Mouse (Mus musculus) megakaryocyte, adult 5-6 weeks (primary cell): ENCODE measurements at regions not wholly inside any gene's neighbourhood (a gene's known extent, or its start where the extent isn't known, plus 50 kb on each side); places are given as distances from the start of the nearest gene placed in this dataset.
A peak's percentile ranks its signal among the peaks of the same experiment; 100 is the strongest.
"Not testable (repeated sequence)": the region's sequence is repeated elsewhere in the genome, so short reads cannot be mapped to it uniquely, and the experiment has no call there.

Experiments used
- ATAC-seq: 2 replicates; pipeline ENCODE4 v1.8.0; 2016; ENCODE audit warnings: mild to moderate bottlenecking, inconsistent platforms; ENCODE audit not compliant: poor library complexity, severe bottlenecking

- no peak for ATAC-seq
These were observed 1878.9 kb upstream of the Flrt2 start for GRCm38 (mm10) chr12:93812963-93813733.

GRCm38 (mm10) chr12:93850944-93851520 lies 1841.0 kb upstream of the Flrt2 start:
- no peak for ATAC-seq

DNA sequence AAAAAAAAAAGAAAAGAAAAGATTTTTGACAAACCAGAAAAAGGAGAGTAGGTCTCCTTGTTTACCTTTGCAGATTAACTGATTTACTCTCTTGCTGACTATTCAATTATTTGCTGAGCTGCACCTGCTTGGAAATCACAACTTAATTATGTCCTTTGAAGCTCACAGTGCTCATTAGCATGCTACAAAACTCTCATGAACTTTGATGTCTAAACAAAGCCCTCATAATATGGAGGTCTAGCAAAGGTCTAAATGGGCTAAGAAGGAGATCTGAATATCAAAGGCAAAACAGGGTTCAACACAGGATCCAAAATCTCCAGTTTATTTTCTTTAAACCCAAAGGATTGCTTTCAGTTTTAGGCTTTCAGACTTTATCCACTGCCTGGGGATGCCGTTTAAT lies 1840.4 kb upstream of the Flrt2 start:
- no peak for ATAC-seq

DNA sequence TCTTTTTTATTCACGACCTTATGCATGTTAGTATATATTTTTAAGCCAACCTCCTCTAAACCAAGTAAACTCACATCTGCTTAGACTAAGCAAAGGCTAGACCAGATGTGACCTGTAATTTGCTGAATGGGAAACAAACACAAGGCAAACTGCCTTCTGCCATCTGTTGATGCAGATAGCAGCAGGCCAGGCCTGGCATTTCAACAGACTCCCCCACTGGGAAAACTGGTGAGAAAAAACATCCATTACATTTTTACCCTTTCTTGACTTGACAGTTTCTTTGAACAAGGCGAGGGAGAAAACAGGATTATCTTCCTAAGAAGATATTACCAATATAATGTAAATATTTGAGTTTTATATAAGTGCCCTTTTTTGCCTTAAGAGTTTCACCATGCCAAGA lies 1806.1 kb upstream of the Flrt2 start:
- no peak for ATAC-seq

- no peak for ATAC-seq
These were observed 1801.9 kb upstream of the Flrt2 start for GRCm38 (mm10) chr12:93890109-93890508.

- ATAC-seq: peak; percentile 68
These were observed 1763.3 kb upstream of the Flrt2 start for GRCm38 (mm10) chr12:93928541-93929238.

DNA sequence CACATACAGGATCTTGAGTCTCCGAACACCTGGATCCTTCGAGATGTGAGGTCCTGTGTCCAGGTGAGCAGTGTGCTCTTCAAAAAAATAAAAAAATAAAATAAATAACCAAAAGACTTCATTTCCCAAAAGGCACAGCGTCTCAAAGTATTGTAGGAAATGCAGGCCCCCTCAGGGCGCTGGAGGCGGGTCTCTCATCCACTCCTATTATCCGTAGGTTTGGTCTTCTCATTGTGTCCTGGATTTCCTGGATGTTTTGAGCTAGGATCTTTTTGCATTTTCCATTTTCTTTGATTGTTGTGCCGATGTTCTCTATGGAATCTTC lies 1762.8 kb upstream of the Flrt2 start:
- ATAC-seq: peak; percentile 84

GRCm38 (mm10) chr12:93930242-93930641 lies 1761.8 kb upstream of the Flrt2 start:
- not testable (repeated sequence) for ATAC-seq

DNA sequence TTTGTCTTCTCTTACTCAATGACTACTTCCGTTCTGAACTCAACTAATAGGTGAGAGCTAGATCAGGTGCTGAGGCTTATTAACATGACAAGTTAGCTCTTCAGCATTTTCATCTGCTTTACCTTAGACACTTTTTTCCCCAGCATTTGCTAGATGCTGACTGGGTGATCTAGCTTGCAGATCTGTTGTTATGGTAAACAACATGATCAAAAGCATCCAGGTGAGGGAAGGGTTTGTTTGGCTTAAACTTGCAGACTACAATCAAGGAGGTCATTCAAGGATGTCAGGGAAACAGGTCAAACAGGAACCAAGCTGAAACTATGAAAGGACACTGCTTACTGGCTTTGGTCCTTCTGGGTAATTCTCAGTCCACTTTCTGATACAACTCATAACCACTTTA lies 1731.2 kb upstream of the Flrt2 start:
- no peak for ATAC-seq

DNA sequence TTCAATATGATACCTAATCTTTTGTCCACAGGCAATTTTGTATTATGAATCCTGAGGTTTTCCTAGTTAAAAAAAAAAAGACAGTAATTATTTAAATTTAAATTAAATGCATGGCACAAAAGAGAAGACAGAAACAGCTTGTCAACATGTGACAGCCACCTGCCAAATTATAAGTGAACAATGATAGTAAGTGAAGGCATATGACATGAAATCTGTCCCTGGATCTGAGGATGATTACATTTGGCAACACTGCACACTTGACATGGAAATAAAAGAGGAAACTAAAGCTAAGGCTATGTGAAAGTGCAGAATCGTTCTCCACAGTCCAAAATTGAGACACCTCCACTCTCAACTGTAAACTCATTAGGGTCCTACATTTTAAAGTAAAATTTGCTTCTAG lies 1710.7 kb upstream of the Flrt2 start:
- ATAC-seq: no peak

DNA sequence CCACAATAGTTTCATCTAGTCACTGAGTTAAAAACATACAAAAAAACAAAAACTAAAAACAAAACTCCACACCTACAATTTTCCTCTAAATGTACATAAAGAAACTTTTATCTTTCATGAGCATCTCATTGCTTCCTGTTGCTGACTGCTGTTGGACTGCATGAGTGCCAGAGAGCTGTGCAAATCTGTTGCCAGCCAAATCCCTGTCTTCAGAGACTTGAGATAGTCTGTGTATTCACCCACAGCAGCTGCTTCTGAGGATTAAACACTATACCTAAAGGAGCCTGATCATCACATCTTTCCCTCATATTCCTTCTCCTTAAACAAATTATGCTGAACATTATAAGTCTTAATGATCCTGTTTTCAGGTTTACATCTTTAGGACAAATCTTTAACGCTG lies 1700.5 kb upstream of the Flrt2 start:
- no peak for ATAC-seq

DNA sequence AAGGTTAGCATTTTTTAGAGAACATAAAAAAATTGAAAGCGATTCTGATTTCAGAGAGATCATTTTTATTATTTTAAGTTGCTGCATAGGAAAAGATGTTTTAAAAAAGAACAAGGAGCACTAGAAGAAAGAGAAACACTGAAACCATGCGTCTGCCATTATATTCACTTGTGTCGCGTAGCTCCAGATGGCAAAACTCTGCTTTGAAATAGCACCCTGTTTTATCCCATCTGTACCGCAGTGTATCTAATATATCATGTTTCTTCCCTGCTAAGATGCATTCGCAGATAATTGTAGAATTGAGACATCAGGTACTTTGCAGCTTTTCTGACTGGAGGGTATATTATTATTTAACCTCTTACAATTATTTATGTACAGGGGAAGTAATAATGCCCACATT lies 1698.2 kb upstream of the Flrt2 start:
- ATAC-seq: no peak

DNA sequence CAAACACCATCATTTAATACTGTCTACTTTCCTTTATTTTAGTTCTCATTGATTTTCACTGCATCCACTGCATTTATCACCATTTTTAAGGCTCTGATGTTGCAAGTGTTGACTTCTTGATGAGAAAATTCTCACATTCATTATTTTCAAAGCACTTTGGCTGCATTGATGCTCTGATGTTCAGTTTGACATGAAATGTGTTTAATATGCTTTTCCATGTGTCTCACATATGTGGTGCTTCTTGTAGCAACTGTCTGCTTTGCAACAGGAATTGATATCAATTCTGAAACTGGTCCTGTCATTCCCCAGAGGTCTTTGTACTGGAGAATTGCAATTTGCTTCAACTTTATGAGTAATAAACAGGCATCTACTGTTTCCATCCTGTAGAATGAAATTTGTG lies 1676.1 kb upstream of the Flrt2 start:
- ATAC-seq: no peak

DNA sequence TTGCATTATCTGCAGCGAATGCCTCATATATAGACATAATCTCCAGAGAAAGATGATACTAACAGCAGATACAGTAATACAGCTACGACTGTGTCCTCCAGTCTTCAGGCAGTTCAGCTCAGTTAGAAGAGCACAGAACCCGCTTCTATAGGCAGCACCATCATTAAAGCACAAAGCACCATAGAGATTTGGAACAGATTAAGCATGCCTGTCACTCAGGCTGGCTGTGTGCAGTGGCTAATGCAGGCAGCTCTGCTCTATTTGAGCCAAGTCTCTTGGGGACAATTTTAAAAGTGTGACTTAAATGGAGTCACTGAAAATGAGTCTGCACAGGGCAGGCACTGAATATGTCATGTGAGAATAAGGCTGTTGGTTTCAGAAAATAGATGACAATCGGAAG lies 1660.7 kb upstream of the Flrt2 start:
- no peak for ATAC-seq

GRCm38 (mm10) chr12:94047972-94048371 lies 1644.1 kb upstream of the Flrt2 start:
- no peak for ATAC-seq

- no peak for ATAC-seq
These were observed 1634.3 kb upstream of the Flrt2 start for GRCm38 (mm10) chr12:94057767-94058166.

GRCm38 (mm10) chr12:94059641-94060040 lies 1632.4 kb upstream of the Flrt2 start:
- no peak for ATAC-seq

DNA sequence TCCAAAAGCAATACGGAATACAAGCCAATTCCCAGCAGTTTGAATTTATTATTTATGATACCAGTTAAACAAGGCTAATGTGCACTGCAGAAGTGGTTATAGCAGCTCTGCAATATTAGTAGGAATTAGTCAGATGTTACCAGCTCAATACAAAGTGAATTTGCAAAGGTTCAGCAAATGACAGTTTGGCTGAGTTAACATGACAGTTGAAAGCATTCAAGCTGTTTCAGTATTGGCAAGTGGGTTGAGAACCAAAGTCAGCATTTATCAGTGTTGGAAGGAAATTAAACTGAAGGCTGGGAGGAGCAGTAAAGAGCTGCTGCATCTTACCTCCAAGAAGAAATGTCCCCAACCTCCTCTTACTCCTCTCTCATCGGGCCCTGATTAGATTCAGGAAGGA lies 1631.7 kb upstream of the Flrt2 start:
- ATAC-seq: no peak

DNA sequence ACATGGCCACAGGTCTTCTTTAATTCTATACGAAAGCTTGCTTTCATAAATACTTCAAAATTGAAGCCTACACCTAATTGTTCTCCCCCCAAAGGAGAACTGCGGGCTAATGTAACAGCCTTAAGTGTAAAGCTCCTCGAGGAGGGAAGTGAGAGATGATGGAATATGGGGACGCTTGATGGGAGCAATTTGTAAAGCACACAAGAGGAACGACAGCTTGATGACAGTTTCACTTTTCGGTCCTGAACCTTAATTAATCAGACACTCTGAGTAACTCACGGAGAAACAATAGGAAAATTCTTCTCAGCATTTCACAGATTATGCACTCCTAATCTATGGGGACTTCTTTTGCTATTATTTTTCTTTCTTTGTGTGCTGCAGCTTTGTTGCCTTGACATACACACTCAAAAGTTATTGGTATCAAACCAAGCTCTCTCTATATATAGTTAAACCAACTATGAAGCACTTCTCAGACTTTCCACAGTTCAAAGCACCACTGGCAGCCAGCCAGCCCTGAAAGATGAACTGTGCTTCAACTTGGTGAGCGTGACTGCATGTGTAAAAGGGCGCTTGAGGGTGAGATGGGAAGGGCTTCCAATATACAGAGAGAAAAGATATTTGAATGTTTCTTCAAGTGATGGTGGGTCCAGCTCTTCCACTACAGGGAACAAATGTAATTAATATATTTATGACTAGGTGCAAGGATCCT lies 1625.4 kb upstream of the Flrt2 start:
- no peak for ATAC-seq

- no peak for ATAC-seq
These were observed 1621.0 kb upstream of the Flrt2 start for GRCm38 (mm10) chr12:94070940-94071505.

GRCm38 (mm10) chr12:94105582-94106162 lies 1586.4 kb upstream of the Flrt2 start:
- no peak for ATAC-seq
